Mouse (Mus musculus) lung, adult 2 months (tissue): ENCODE measurements around the gene Snx13. TPM values are rescaled to one million over a fixed set of nuclear protein-coding genes. Genes with fewer than 3 reads are reported as not detected.

Experiments used
- DNase-seq: peaks from one replicate; pipeline ENCODE4 v3.0.0; 2022
- H3K4me1 ChIP-seq: fragments of 200-500 bp; 2 replicates; pipeline ENCODE4 v1.6.1; 2011; ENCODE audit warnings: low read length; ENCODE audit not compliant: control insufficient read depth, insufficient read depth
- H3K4me3 ChIP-seq: fragments of 200-500 bp; replicated peaks from 2 replicates; pipeline ENCODE3; 2011; ENCODE audit warnings: low read depth, mild to moderate bottlenecking, control low read depth, low read length; ENCODE audit errors: extremely low read depth
- CTCF ChIP-seq: fragments of 200-500 bp; IDR thresholded peaks from 2 replicates; pipeline ENCODE4 v1.5.1; 2011; ENCODE audit warnings: mild to moderate bottlenecking, low read length, control low read depth; ENCODE audit not compliant: insufficient read depth
- POLR2A ChIP-seq: fragments of 200-500 bp; IDR thresholded peaks from 2 replicates; pipeline ENCODE4 v1.6.1; 2011; ENCODE audit warnings: low read depth, mild to moderate bottlenecking, control low read depth, low read length, borderline replicate concordance; ENCODE audit errors: extremely low read depth
- WGBS: fragments of 180-500 bp; shearing (Covaris S2); methylation state at CpG from one replicate; pipeline ENCODE4 v1.1.7; 2018; 5-methylcytosine and 5-hydroxymethylcytosine counted together
- polyA plus RNA-seq: library from polyadenylated mRNA; depleted of rRNA; stranded (reverse); fragments of >200 nt; gene quantifications from 2 replicates; pipeline ENCODE4 v1.2.3, GENCODE M21; 2012

Gene Snx13
- polyA plus RNA-seq, 1 experiment, result 9.4 TPM

DNA sequence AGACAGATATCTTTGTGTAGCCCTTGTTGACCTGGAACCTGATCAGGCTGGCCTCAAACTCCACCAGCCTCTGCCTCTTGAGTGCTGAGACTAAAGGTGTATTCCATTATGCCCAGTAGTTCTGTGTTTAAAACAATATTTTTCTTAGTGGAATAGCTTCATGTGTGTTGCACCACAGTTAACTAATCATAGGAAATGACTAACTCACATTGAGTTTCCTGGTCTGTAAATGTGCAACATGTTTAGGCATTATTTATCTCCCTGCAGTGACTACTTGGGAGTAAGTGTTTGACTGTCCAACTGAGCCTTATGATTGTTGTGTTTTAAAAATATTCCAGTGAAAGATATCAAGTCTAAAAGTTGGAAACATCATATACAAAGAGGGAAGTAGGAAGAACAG, 20.6 kb downstream of the Snx13 start:
- H3K4me1 ChIP-seq, result peaks cover 8% of the 10 kb centered on the region
- DNase-seq, result no peak
- H3K4me3 ChIP-seq, result no peak overlapping the region
- TF ChIP-seq POLR2A (no peak), CTCF (no peak)

DNA sequence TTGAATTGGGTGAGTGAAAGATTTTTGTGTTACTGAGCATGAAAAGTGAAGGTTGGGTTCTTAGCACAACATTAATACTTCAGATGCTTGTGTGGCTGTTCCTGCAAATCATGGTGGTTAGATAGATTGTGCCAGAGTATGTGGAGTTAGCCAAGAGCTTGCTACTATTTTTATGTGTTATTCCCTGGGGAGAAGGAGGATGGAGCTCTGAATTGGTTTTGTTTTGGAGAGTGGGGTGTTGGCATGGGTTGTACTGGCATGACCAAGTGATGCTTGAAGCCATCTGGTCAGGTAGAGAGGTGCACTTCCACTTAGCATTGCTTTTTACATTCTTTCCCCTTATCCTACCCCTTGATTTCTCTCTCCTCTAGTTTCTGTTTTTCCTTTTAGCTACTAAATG, 24.4 kb downstream of the Snx13 start:
- DNase-seq, result no peak
- TF ChIP-seq CTCF, result no peak
- no peak for TF ChIP-seq POLR2A
- H3K4me3 ChIP-seq, result no peak overlapping the region
- peaks cover 10% of the 10 kb centered on the region for H3K4me1 ChIP-seq

DNA sequence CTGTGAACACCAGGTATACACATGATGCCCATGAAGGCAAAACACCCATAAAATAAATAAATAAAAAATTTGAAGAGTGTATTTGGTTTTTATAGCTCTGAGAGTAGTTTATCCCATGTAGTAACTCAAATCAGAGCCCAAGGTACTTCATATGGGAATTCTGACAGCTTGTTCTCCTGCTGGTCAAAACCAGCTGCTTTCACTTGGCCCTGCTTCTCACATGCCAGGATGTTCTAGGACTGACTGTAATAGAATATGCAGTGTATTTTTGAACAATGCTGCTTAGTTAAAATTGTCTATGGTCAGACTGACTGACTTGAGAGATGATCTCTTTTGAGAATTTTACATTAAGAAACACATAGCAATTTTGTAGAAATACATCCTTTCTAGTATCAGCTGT, 25.2 kb downstream of the Snx13 start:
- H3K4me1 ChIP-seq, result peaks cover 10% of the 10 kb centered on the region
- no peak for DNase-seq
- H3K4me3 ChIP-seq, result no peak overlapping the region
- no peak for TF ChIP-seq CTCF
- TF ChIP-seq POLR2A, result no peak

DNA sequence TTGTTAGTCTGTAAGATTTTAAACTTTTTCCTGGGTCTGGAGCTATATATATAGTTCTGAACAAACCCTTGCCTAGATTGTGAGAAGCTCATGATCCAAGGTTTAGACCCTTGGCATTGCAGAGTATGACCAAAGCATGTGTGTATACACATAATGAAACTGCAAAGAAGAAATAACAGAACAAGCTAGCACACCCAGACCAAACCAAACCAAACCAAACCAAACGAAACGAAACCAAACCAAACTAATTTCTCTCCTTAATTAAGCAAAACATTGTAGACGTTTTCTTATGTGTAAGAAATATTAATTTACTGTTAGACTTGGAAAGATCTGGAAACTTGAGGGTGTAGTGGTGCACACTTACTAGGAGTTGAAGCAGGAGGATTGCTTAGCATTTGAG, 29.0 kb downstream of the Snx13 start:
- DNase-seq, result no peak
- WGBS, result 78% methylated on average over 3 of the region's 3 CpGs
- no peak overlapping the region for H3K4me3 ChIP-seq
- TF ChIP-seq POLR2A (no peak), CTCF (no peak)
- peaks cover 8% of the 10 kb centered on the region for H3K4me1 ChIP-seq

DNA sequence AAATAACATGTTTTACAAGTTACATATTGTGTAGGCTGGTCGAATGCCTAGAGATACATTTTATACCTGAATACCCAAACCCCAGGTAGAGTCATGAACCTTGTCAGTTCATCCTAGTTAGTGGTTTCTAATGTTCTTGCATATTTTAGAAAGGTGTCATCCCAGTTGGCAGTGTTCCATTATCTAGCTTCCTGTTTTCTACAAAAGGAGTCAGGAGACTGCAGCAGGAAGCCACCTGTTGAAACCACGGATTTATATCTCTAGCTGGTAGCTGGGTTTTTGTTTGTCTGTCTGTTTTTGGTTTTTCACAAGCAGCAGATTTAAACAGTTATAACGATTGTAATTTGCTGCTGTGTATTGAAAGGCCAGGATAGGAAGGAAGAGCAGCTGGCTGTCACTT, 76.6 kb downstream of the Snx13 start:
- 48% methylated on average over 3 of the region's 3 CpGs for WGBS
- no peak for DNase-seq
- TF ChIP-seq CTCF, result no peak
- TF ChIP-seq POLR2A, result no peak
- H3K4me1 ChIP-seq, result no peaks in the 10 kb centered on the region
- H3K4me3 ChIP-seq, result no peak overlapping the region

DNA sequence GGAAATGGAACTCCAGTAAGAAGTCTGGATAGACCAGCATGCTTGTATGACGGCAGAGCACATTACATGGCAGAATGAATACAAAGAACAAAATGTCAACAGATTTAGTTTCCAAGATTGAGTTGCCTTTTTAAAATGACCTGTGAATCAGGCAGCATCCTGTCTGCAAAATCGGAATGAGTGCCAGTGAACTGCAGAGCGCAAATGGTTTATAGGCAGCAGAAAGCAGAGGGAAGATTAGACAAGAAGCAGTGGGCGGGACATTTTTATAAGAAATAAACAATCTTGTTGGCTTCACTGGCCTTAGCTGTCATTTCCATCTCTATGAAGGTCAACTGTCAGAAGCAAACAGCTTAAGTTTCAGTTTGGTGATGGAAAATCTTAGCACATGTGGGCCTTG, 106.2 kb downstream of the Snx13 start:
- DNase-seq, result no peak
- TF ChIP-seq POLR2A (no peak), CTCF (no peak)
- WGBS, result 44% methylated on average over 4 of the region's 4 CpGs
- no peaks in the 10 kb centered on the region for H3K4me1 ChIP-seq
- H3K4me3 ChIP-seq, result no peak overlapping the region

DNA sequence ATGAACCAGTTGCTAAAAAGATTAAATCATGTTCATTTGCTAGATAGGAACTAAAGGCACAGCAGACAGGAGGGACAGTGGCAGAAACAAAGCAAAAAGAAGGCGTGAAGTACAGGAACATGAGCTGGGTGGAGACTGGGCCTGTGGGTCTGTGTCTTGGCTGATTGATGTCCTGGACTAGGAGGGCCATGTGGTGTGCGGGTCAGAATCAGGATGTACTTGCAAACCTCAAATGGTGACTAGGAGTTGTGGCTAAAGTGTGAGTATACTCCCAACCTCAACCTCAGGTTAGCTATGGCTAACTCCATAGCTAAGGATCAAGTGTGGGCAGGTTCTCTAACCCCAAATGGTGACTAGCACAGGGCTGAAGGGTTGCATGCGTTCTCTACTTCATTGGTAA, 107.2 kb downstream of the Snx13 start:
- Histone ChIP-seq H3K4me1 (no peaks in the 10 kb centered on the region), H3K4me3 (no peak overlapping the region)
- WGBS, result 72% methylated on average over 3 of the region's 3 CpGs
- TF ChIP-seq CTCF (no peak), POLR2A (no peak)
- DNase-seq, result no peak

DNA sequence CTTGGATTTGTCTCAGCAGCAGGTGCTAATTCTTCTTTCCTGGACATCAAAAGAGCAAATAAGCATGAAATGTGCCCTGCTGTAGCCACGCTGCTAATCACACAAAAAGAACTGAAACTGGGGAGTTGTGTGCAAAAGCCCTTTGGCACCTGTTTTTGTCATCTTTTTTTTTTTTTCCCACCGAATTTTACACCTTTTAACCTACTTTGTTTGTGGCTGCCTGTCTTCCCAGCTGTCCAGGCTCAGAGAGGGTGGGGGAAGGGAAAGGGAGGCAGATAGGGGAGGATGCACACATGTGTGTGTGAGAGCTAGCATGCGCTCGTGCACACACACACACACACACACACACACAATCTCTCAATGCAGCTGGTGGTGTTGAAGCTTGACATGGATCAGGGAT, 110.3 kb downstream of the Snx13 start:
- no peaks in the 10 kb centered on the region for H3K4me1 ChIP-seq
- DNase-seq, result no peak
- no peak overlapping the region for H3K4me3 ChIP-seq
- 63% methylated on average over 4 of the region's 4 CpGs for WGBS
- TF ChIP-seq CTCF (no peak), POLR2A (no peak)

DNA sequence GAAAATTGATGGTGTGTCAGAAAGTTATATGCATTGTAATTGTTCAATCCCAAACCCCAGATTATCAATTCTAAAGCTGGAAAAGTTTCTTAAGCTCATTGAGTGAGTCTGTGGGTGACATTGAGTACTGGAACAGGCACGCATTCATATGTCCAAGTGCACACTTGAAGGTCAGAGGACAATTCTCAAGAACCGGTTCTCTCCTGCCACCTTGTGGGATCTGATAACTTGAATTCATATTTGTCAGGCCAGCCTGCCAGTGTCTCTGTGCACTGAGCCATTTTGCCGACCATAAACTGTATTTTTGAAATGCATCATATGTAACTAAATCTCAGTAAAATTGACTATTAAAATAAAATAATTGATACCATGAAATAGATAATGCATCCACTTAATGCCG, 114.7 kb downstream of the Snx13 start:
- WGBS, result 44% methylated on average over 4 of the region's 4 CpGs
- Histone ChIP-seq H3K4me1 (no peaks in the 10 kb centered on the region), H3K4me3 (no peak overlapping the region)
- DNase-seq, result no peak
- TF ChIP-seq CTCF (no peak), POLR2A (no peak)

DNA sequence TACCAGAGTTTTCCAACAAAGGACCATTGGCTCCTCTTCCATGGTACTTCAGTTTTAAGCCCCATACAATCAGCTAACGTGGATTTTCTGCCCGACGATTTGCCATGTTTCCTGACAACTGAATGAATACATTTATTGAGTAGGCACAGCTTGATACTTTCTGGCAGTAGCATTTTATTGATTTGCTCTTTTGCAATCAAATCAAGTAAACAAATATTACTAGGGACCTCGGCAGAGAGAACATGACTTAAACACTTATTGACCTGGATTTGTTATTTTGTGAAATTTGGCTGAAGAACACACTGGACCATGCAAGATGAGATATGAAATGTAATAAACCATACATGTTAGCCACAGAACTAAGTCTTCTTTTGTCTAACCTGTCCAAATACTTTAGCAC, 123.3 kb downstream of the Snx13 start:
- Histone ChIP-seq H3K4me3 (no peak overlapping the region), H3K4me1 (no peaks in the 10 kb centered on the region)
- TF ChIP-seq POLR2A (no peak), CTCF (no peak)
- DNase-seq, result no peak
- WGBS, result 74% methylated on average over 4 of the region's 4 CpGs

DNA sequence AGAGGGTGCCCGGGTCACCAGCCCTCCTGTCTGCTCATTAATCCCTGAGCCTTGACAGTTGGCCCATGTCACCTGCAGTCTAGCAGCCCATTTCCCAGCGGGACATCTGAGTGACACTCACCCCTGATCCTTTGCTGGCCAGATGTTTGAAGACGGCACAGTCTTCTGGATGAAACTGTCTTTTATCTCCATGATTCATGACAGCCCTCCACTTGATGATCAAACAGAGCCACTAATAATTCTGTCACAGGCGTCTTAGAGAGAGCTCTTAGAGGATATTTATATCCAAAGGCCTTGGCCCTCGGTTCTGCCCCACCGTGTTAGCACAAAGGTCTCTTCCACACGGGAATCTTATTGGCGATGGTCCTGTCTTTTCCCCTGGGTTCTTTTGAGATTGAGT, 129.0 kb downstream of the Snx13 start:
- Histone ChIP-seq H3K4me3 (no peak overlapping the region), H3K4me1 (no peaks in the 10 kb centered on the region)
- WGBS, result 38% methylated on average over 8 of the region's 8 CpGs
- TF ChIP-seq POLR2A, result no peak
- no peak for TF ChIP-seq CTCF
- DNase-seq, result no peak
